Comparison of ENCODE assay signal across 22 mouse cellular contexts in the genomic region with DNA sequence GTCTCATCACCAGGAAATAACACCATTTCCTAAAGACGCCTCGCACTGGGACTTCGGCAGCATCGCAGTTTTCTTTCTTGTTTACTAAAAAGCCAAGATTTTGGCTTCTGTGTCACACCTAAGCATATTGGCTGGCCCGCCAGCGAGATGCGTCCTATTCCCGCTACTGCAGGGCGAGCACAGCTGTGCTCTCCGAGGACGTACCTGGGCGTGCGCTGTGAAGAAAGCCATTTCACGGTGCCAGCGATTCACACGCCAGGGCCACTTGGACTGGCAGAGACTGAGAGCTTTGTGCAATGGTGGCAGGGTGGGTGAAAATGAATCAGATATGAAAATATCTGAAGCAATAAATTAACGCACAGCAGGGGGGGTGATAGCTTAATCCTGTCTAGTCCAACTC.
DNase-seq lines count a peak whose midpoint lies in the region; ATAC-seq and TF ChIP-seq lines count a peak whose summit lies in the region.
"Had no signal": no experiment of that assay in that cellular context is flagged by ENCODE, and none has a peak within 500 bp of the region (broad histone marks: within the 10 kb centered on the region; RNA-seq: fewer than 3 reads in every experiment).

No protein-coding gene starts in this region.

- peaks cover 22% of the 10 kb centered on the region for H3K27me3 ChIP-seq in heart, embryonic 16.5 days (ENCODE audit: control insufficient read depth, insufficient read depth, low read length)
- peaks cover 12% of the 10 kb centered on the region for H3K27me3 ChIP-seq in midbrain, embryonic 15.5 days (replicated peaks)
- peaks cover 2% of the 10 kb centered on the region for H3K27me3 ChIP-seq in midbrain, embryonic 11.5 days (ENCODE audit: control insufficient read depth, insufficient read depth, low read length)
- no peaks in the 10 kb centered on the region; the same call in none of the 2 replicates for H3K27me3 ChIP-seq in hindbrain, postnatal 0 days (ENCODE audit: insufficient read depth, low read length)

- no peak for ATAC-seq in heart, embryonic 16.5 days (replicated peaks; ENCODE audit: extremely low read depth, insufficient read depth, low FRiP score)
- no peak for ATAC-seq in midbrain, embryonic 15.5 days (replicated peaks)
- no peak for ATAC-seq in midbrain, embryonic 11.5 days (ENCODE audit: low FRiP score)
- ATAC-seq in hindbrain, postnatal 0 days, result no peak
- ATAC-seq: intestine, embryonic 16.5 days; liver, embryonic 12.5 days had no signal

- 57% methylated on average over 17 of the region's 17 CpGs for WGBS in heart, embryonic 16.5 days
- 65% methylated on average over 17 of the region's 17 CpGs for WGBS in midbrain, embryonic 15.5 days
- WGBS in midbrain, embryonic 11.5 days, result 76% methylated on average over 17 of the region's 17 CpGs
- WGBS in hindbrain, postnatal 0 days, result 59% methylated on average over 17 of the region's 17 CpGs

- no peak overlapping the region for H3K27ac ChIP-seq in heart, embryonic 16.5 days (ENCODE audit: low read length)
- no peak overlapping the region for H3K27ac ChIP-seq in midbrain, embryonic 15.5 days
- no peak overlapping the region for H3K27ac ChIP-seq in midbrain, embryonic 11.5 days (ENCODE audit: low read depth, low read length)
- peak overlapping the region; percentile 36; the same call in 1 of the 2 replicates for H3K27ac ChIP-seq in hindbrain, postnatal 0 days
- H3K27ac ChIP-seq: embryonic facial prominence, embryonic 10.5 days; limb, embryonic 13.5 days; liver, embryonic 12.5 days; stomach, embryonic 15.5 days had no signal

- H3K9ac ChIP-seq in heart, embryonic 16.5 days (ENCODE audit: low read length), result no peak overlapping the region
- H3K9ac ChIP-seq in midbrain, embryonic 15.5 days, result no peak overlapping the region
- no peak overlapping the region for H3K9ac ChIP-seq in midbrain, embryonic 11.5 days (ENCODE audit: low read length)
- H3K9ac ChIP-seq in hindbrain, postnatal 0 days (replicated peaks; ENCODE audit: low read length), result 0 out of 2 replicates have a peak overlapping the region, but pooled peaks have one; percentile 13
- H3K9ac ChIP-seq: heart, embryonic 12.5 days; liver, embryonic 12.5 days; stomach, embryonic 15.5 days had no signal

- H3K4me2 ChIP-seq in heart, embryonic 16.5 days (ENCODE audit: low read depth, low read length), result 0 out of 2 replicates have a peak overlapping the region, but pooled peaks have one; percentile 16
- peak overlapping the region; percentile 5; the same call in 1 of the 2 replicates for H3K4me2 ChIP-seq in midbrain, embryonic 15.5 days
- no peak overlapping the region for H3K4me2 ChIP-seq in midbrain, embryonic 11.5 days
- H3K4me2 ChIP-seq in hindbrain, postnatal 0 days (ENCODE audit: low read depth, low read length), result peak overlapping the region; percentile 42
- H3K4me2 ChIP-seq: heart, embryonic 12.5 days; liver, embryonic 12.5 days; stomach, embryonic 15.5 days had no signal

- H3K4me3 ChIP-seq in heart, embryonic 16.5 days (ENCODE audit: low read length), result no peak overlapping the region
- no peak overlapping the region for H3K4me3 ChIP-seq in midbrain, embryonic 15.5 days
- H3K4me3 ChIP-seq in midbrain, embryonic 11.5 days (ENCODE audit: low read depth, low read length), result no peak overlapping the region
- H3K4me3 ChIP-seq in hindbrain, postnatal 0 days (ENCODE audit: low read length), result no peak overlapping the region
- H3K4me3 ChIP-seq: embryonic facial prominence, embryonic 10.5 days; heart, embryonic 12.5 days; limb, embryonic 13.5 days; liver, embryonic 12.5 days; stomach, embryonic 15.5 days had no signal

- no peaks in the 10 kb centered on the region for H3K4me1 ChIP-seq in heart, embryonic 16.5 days (ENCODE audit: control insufficient read depth, insufficient read depth, low read length)
- H3K4me1 ChIP-seq in midbrain, embryonic 15.5 days, result peaks cover 20% of the 10 kb centered on the region
- no peaks in the 10 kb centered on the region for H3K4me1 ChIP-seq in midbrain, embryonic 11.5 days (ENCODE audit: control insufficient read depth, insufficient read depth, low read length)
- H3K4me1 ChIP-seq in hindbrain, postnatal 0 days (ENCODE audit: insufficient read depth, low read length), result 0 out of 2 replicates have a peak, but pooled peaks cover 3% of the 10 kb centered on the region
- H3K4me1 ChIP-seq: heart, embryonic 12.5 days; liver, embryonic 12.5 days had no signal

- no peaks in the 10 kb centered on the region for H3K9me3 ChIP-seq in heart, embryonic 16.5 days (replicated peaks; ENCODE audit: control insufficient read depth, low read length)
- H3K9me3 ChIP-seq in midbrain, embryonic 15.5 days, result no peaks in the 10 kb centered on the region
- no peaks in the 10 kb centered on the region for H3K9me3 ChIP-seq in midbrain, embryonic 11.5 days (ENCODE audit: control insufficient read depth, low read length)
- H3K9me3 ChIP-seq in hindbrain, postnatal 0 days (ENCODE audit: low read length), result no peaks in the 10 kb centered on the region
- H3K9me3 ChIP-seq: embryonic facial prominence, embryonic 10.5 days; heart, embryonic 12.5 days; limb, embryonic 13.5 days; liver, embryonic 12.5 days; stomach, embryonic 15.5 days had no signal

- no peak for DNase-seq in heart, postnatal 36 days
- DNase-seq in midbrain, embryonic 11.5 days (ENCODE audit: low spot score, missing footprints), result no peak
- DNase-seq in ZHBTc4 (ENCODE audit: low read depth, low spot score), result peak; percentile 26
- DNase-seq in hindbrain, postnatal 0 days (ENCODE audit: low spot score), result peak; percentile 34
- DNase-seq in layer of hippocampus, postnatal 36 days, result no peak
- DNase-seq in cerebellum, adult 9-10 months, result no peak
- DNase-seq: adrenal gland, postnatal 25 days; cerebellum, adult 9-11 months; gastrocnemius, postnatal 10 days; heart, adult 18-20 months; kidney, adult 9 months; kidney, postnatal 36 days; lung, adult 18-20 months; thymus, postnatal 25 days had no signal

- no peak for TF ChIP-seq CTCF in hindbrain, postnatal 0 days (IDR thresholded peaks at IDR 0.05; ENCODE audit: low read depth)

- no peaks in the 10 kb centered on the region for H3K36me3 ChIP-seq in heart, embryonic 16.5 days (ENCODE audit: control insufficient read depth, insufficient read depth)
- no peaks in the 10 kb centered on the region for H3K36me3 ChIP-seq in midbrain, embryonic 15.5 days (replicated peaks)
- no peaks in the 10 kb centered on the region for H3K36me3 ChIP-seq in midbrain, embryonic 11.5 days (ENCODE audit: control insufficient read depth, insufficient read depth, low read length)
- H3K36me3 ChIP-seq in hindbrain, postnatal 0 days (ENCODE audit: insufficient read depth, low read length), result no peaks in the 10 kb centered on the region
- H3K36me3 ChIP-seq: embryonic facial prominence, embryonic 10.5 days; heart, embryonic 12.5 days; limb, embryonic 13.5 days; liver, embryonic 12.5 days; stomach, embryonic 15.5 days had no signal

- intact Hi-C loops in heart, postnatal 36 days (cut with DNase I), result no loop called here

Comparison
In these comparisons a context has a peak if more than half of its experiments do, and no peak if none do; other contexts are left out.
1. DNase-seq: peak in ZHBTc4 (single experiment) and hindbrain, postnatal 0 days (single experiment); none in heart, postnatal 36 days (0 of 2), midbrain, embryonic 11.5 days (single experiment), layer of hippocampus, postnatal 36 days (0 of 2) and cerebellum, adult 9-10 months (single experiment).